Mouse (Mus musculus): Measurements from ENCODE around the gene Foxd3. TPM values are rescaled to one million over a fixed set of nuclear protein-coding genes. Genes with fewer than 3 reads are reported as not detected.

Foxd3 gene
- total RNA-seq, 4 experiments from 2014 or later = 0.34 to 0.69 (median 0.41) TPM

DNA sequence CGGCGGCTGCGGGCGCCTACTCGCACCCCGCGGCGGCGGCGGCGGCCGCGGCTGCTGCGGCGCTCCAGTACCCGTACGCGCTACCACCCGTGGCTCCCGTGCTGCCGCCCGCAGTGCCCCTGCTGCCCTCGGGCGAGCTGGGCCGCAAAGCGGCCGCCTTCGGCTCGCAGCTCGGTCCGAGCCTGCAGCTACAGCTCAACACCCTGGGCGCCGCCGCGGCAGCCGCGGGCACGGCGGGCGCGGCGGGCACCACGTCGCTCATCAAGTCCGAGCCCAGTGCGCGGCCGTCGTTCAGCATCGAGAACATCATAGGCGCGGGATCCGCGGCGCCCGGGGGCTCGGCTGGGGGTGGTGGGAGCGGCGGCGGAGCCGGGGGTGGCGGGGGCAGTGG lies 1.3 kb downstream of the Foxd3 start:
- no peak for DNase-seq (ENCODE audit: low spot score)

DNA sequence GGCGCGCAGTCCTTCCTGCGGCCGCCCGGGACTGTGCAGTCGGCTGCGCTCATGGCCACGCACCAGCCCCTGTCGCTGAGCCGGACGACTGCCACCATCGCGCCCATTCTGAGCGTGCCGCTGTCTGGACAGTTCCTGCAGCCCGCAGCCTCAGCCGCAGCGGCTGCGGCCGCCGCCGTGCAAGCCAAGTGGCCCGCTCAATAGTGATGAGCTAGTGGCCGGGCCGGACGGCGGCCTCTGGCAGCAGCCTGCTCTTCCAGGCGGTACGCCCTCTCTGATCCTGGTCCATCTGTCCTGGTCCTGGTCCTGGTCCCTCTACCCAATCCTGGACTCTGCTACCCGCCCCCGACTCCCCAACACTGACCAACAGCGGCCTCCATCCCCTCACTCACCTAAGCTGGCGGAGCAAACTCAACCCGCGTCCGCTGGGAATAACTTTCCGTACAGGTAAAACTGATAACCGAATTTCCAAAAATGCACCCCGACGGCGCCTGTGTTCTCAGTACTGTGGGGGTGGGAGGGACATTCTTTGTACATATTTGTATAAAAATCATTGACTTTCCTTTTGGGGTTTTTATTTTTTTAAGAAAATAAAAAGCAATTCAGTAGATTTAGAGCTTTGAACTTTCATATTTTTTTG lies 1.9 kb downstream of the Foxd3 start:
- no peak for DNase-seq (ENCODE audit: low spot score)

DNA sequence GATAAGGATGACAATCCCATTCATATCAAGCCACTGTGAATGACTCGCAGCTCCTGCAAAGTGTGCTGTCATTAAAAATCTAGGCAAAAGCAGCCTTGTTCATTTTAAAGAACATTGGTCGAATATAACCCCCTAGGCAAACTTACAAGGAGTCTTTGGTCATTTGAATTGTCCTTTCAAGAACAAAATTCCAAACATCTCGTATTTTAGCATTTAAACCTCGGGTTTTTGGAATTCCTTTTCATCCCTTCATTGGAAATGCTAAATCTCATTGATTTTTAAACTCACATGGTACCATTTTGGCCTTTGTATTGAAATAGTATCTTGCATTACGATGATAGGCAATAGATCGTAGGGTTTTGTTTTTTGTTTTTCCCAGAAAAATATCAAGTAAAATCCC lies 2.8 kb downstream of the Foxd3 start:
- no peak for DNase-seq (ENCODE audit: low spot score)

DNA sequence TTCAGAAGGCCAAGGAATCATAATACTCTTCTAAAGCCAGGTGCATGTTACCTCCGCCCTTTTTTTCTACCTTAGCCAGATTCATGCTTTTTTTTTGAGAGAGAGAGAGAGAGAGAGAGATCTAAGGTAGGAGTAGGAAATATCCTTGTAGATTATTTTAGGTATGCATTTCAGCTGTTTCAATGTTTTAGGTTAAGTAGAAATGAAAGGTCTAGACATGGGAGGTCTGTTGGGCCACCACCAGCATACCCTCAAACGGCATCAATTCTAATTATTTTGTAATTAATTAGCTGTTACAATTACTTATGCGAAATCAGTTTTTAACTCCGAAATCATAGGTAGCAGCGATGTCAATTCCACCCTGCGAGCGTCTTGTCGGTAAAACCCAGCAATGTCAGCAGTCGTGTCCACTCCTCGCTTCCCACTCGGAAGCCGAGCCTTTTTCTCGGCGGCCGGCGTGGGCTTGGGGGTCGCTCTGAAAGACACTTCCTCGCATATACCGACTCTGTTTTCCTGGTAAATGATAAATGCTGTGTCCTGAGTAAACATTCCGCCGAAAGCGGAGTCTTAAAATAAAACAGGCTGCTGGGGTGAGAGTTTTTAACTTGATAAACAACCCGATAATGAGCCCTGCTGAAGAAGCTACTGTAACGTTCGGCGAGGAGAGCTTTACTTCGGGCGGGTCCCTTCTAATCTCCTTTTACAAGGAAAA lies 3.4 kb downstream of the Foxd3 start:
- DNase-seq (ENCODE audit: low spot score) = no peak

DNA sequence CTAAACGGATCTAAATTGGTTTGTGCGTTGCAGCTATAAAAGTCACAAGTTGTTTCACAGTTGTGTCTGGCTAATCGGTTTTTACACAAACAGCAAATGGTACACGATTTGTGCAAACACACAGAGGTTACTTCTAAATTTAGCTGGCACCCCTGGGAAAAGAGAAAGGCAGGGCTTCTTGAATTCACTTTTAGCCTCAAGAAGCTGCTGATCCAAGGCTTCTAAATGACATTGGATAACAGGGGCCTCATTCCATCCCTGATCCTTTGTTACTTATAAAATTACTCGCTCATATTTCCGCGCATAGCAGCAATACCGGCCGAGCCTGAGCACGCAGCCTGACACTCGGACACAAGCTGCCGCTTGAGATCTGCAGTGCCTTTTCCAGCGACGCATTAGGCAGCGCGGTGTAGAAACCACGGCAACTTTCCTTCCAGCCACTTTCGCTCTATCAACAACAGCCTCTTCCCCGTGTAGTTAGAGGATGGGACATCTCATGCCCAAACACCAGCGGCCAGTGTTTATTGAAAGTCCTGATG lies 4.0 kb downstream of the Foxd3 start:
- no peak for DNase-seq (ENCODE audit: low spot score)

DNA sequence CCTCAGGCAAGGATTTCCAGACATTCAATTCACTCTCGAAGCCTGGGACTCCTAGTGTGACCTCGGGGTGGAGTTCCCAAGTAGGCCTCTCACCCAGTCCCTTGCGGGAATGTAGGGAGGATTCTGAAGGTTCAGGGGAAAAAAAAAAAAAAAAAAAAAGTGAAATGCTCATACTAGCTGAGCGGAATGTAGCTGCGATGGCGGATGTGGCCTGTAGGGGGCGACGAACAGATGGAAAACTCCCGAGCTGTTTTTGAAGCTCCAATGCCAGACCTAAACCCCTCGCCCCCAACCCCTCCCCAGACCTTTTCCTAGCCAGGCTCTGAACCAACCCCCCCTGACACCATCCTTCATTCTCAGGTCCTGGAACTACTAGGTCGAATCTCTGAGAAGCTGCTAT lies 4.9 kb downstream of the Foxd3 start:
- DNase-seq (ENCODE audit: low spot score) = no peak

DNA sequence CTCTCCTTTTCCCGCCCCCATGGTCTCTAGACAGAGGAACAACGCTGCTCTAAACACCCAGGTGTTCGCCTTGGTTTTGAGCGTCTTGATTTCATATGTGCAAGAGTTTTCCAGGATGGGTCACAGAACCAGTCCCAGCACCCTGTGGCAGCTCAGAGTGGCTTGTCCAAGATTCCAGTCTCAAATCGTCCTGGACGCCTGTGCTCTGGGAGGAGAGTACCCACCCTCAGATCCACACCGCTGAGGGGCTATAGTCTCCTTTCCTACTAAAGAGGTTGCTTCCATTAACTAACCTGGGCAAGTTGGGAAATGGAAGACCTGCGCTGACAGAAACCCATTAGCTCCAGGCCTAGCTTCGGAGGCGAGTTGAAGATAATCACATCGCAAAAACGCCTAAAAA lies 5.9 kb downstream of the Foxd3 start:
- no peak for DNase-seq (ENCODE audit: low spot score)

DNA sequence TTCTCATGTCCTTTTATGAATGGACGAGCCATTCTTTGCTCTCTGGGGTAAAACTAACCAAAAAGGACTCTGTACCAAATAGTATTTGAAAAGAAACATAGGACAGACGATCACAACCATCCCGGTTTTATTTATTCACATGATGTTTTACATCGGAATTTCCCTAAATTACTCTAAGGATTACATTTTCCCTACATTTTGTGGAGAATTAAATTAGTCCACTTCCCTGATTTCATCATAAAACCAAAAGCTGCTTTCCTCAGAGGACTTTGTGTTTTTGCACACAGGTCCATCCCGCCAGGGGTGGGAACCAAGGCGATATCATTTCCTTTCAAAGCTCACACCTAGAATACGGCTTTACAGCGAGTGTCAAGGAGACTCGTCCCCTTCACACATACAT lies 6.3 kb downstream of the Foxd3 start:
- DNase-seq (ENCODE audit: low spot score) = no peak

DNA sequence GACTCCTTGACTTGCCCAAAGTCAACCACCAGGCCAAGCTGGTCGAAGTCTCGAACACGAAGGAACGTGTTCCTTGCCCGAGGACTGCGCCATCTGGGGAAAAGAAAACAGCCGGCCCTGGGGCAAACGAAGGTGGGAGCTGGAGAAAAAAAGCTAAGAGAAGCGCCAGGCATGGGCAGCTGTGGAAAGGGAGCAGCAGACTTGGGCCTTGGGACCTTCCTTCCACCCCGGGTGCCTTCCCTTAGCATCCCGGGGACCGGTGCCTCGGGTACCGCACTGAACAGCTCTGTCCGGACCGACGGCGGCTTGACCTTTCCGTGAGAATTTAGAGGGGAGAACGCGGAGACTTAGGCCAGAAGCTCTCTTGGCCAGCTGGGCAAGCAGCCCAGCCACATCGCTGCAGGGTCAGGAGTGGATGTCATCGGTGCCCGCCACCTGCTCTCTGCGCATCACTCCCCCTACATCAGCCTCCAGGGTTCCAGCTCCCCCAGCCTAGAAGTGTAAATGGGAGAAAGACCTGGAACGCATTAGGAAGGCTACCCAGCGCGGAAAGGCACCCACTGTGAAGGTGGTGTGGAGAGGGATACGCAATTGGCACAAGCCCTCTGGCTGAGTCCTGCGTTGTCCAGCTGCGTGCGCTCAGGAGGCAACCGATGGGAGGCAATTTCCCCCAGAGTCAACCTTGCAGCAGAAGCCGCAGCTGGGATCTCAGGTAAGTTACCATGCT lies 6.9 kb downstream of the Foxd3 start:
- DNase-seq (ENCODE audit: low spot score) = no peak

DNA sequence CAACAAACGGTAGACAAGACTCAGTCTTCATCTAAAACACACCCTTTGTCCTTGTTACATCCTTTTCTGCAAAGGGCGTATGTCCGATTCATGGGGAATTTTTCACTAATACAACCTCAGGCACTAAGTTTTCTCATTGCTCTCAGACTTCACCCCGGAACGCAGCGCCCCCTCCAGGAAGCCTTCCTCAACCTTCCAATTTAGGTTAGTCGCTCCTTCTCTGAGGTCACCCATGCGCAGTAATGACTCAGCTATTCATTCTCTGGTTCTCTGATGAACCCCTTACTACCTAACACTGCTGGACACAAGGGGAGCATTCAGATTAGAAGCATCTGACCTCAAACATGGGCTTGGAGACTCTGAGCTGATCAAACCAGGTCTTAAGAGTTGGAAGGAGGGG lies 7.6 kb downstream of the Foxd3 start:
- DNase-seq (ENCODE audit: low spot score) = no peak

DNA sequence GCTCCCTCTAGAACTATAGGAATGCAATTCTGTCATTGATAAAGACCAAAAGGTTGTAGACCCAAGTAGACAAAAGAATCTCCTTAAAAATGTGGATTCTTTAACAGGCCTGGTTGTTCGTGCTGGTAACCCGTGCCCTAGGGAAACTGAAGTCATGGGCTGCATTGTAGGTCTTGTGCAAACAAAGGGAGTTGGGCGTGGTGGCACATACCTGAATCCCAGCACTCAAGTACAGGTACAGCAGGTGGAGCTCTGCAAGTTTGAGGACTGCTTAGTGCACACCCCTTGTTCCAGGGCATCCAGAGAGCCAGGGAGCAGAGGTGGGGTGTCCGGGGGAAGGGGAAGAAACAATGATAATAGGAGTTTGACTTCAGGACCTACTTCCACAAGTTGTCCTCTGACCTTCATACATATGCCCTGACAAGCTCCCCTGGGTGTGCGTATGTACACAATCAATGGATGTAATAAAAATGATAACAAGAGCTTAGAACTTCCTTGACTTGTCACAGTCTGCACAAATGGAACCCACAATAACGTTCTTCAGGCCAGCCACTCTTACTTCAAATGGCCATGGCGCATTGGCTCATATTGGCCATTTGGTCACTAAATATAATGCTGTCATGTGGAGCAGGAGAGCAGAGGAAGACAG lies 14.2 kb downstream of the Foxd3 start:
- no peak for DNase-seq (ENCODE audit: low spot score)

DNA sequence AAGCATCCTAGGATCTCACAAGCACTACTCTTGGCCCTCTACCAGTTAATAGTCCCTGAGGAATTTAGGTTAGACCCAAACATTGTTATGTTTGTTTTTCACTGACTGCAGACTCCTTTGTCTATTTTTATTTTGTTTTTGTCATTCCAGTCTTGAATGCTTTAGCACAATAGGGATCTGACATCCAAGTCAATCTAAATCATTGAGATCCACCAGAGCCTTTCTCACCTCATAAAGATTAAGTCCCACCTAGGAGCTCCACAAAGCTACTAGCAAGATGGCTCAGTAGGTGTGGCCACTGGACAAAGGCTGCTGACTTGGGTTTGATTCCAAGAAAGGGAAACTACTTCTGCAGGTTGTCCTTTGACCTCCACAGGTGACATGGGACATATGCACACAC lies 19.1 kb downstream of the Foxd3 start:
- DNase-seq (ENCODE audit: low spot score) = no peak

DNA sequence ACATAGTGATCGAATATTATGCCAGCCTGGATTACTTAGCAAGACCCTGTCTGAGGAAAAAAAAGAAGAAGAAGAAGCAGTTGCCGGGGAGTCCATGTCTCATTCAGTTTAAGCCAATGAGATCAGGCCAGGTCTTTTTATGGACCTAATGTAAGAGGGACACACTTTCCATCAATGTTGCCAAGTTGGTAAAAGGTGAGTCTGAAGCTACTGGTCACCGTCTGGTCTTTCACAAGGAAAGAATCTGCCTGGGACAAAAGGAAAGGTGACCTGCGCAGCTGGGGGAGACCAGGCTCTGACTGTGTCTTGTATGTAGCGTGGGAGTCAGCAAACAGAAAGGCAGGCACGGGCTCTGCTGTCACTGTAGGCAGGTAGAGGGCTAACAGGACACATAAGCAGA lies 27.8 kb downstream of the Foxd3 start:
- DNase-seq (ENCODE audit: low spot score) = peak; percentile 21

DNA sequence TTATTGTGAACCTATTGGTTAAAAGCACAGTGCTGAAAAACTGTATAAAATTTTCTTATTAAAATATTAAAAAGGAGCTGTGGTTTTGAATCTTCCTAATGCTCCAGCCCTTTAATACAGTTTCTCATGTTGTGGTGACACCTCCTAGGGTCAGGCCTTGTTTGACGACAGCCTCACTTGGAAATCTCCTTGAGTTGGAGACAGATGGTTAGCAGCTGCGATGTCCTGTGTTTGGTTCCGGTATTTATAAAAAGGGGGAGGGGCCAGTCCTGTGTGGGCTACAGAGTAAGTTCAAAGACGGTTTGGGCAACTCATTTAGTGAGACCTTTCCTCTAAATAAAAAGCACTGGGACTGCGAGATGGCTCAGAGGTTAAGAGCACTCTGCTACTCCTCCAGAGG lies 30.2 kb downstream of the Foxd3 start:
- DNase-seq (ENCODE audit: low spot score) = no peak

Small RNA genes lying within 50 kb of the gene (microRNA-seq; reads per million reads assigned to microRNA genes)
- gene Gm23366 = not detected

Other genes starting within 250 kb of the Foxd3 start
- gene Alg6, start 59.4 kb downstream of the Foxd3 start, total RNA-seq (2022) = 1 to 10 TPM; 5.0 to 8.2 (median 6.5) TPM
- gene Efcab7, start 172.9 kb downstream of the Foxd3 start, total RNA-seq (2022) = 1 to 10 TPM in 3 of 4 experiments, under 1 TPM in 1; 0.66 to 3.7 (median 1.6) TPM